Mouse (Mus musculus) neutrophil, adult 59 days (primary cell): Measurements from ENCODE around the gene Ch25h. TPM values are rescaled to one million over a fixed set of nuclear protein-coding genes. Genes with fewer than 3 reads are reported as not detected.

Experiments
- total RNA-seq, 2 experiments: library from RNA; stranded (reverse); gene quantifications; 1 replicate in 1 of 2; 2 replicates in 1 of 2; pipeline ENCODE4 v1.2.4; 2023

The Ch25h gene
- total RNA-seq = not detected

DNA sequence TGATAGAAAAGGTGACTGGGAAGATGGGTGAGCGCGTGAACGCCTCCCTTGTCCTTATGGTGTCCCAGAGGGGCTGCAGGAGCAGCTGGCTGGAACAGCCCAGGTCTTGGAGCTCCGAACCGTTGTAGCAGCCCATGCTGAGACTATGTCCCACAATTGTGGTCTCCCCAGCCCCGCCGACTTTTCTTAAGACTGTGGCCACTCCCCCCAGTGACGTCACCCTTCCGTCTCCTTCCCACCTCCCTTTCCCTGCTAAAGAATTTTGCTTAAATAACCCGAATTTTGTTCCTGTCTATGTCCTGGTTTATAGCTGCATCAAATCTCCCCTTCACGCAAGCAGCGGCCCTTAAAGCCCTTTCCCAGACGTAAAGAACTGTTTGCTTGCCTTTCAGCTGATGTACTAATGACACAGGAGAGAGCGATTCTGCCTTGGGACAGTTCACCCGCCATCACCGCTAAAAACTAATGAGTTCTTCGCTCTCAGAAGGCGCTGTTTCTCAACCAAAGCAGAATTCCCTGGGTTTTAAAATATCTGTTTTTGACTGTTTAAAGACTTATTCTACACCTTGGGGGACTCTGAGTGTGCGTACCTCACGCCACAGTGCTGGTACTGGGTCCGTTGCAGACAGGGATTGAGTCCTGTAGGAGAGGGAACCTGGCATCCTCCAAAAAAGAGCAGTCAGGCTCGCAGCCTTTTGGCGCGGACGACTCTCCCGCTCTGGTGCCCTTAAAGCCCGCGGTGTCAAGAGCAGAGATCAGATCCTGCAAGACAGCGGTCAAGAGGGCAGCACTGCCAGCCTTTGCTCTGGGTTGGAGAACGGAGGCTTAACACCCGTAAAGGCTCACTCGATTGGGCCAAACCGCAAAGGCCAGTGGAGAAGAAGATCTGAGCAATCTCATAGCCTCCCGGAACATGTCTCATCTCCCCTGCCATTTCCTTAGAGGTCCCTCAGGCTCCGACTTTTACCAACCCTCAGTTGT, at the start of gene Ch25h:
Gene Ch25h, minus strand, starts transcription at position 174 of the 981 bp plus-strand sequence.

Other genes starting within 250 kb of the Ch25h start
- 10 to 100 TPM; 23.8 to 28.4 TPM for gene Acta2, start 219.6 kb downstream of the Ch25h start, total RNA-seq
- 10 to 100 TPM; 40.1 to 44.2 TPM for gene Fas, start 184.5 kb downstream of the Ch25h start, total RNA-seq
- 10 to 100 TPM; 58.2 to 68.5 TPM for gene Lipa, start 52.3 kb upstream of the Ch25h start, total RNA-seq
- 1 to 10 TPM; 4.1 to 4.4 TPM for gene Ifit2, start 75.5 kb upstream of the Ch25h start, total RNA-seq
- 1 to 10 TPM; 2.9 to 7.7 TPM for gene Ifit3, start 108.4 kb upstream of the Ch25h start, total RNA-seq
- under 1 TPM; 0.62 to 0.95 TPM for gene Ifit1bl1, start 126.8 kb upstream of the Ch25h start, total RNA-seq
- gene Ifit3b, start 132.8 kb upstream of the Ch25h start, total RNA-seq = 1 to 10 TPM; 1.4 to 2.7 TPM
- 10 to 100 TPM; 15.4 to 18.9 TPM for gene Ifit1bl2, start 165.6 kb upstream of the Ch25h start, total RNA-seq
- gene Ifit1, start 165.7 kb upstream of the Ch25h start, total RNA-seq = 1 to 10 TPM; 3.2 to 3.5 TPM